Mouse (Mus musculus) liver, embryonic 12.5 days (tissue): ENCODE data around the gene Lgi2. TPM values are rescaled to one million over a fixed set of nuclear protein-coding genes. Genes with fewer than 3 reads are reported as not detected.

Source experiments
- ATAC-seq: fragments of 200-750 bp; cut with Nextera tagmentation; 2 replicates; pipeline ENCODE4 v1.8.0; 2017; ENCODE audit warnings: moderate number of reproducible peaks, mild to moderate bottlenecking, moderate library complexity
- H3K27ac ChIP-seq: fragments of 300-500 bp; sonication (generic); 2 replicates; pipeline ENCODE4 v1.5.1; 2016; ENCODE audit warnings: mild to moderate bottlenecking
- H3K27me3 ChIP-seq: fragments of 300-500 bp; sonication (generic); replicated peaks from 2 replicates; pipeline ENCODE4 v1.6.1; 2016; ENCODE audit warnings: mild to moderate bottlenecking, moderate library complexity
- H3K36me3 ChIP-seq: fragments of 300-500 bp; sonication (generic); 2 replicates; pipeline ENCODE4 v1.6.1; 2016; ENCODE audit warnings: mild to moderate bottlenecking, moderate library complexity
- H3K4me1 ChIP-seq: fragments of 300-500 bp; sonication (generic); 2 replicates; pipeline ENCODE4 v1.6.1; 2016
- H3K4me2 ChIP-seq: fragments of 300-500 bp; sonication (generic); 2 replicates; pipeline ENCODE4 v1.6.1; 2016; ENCODE audit warnings: mild to moderate bottlenecking, moderate library complexity
- H3K4me3 ChIP-seq: fragments of 300-500 bp; sonication (generic); 2 replicates; pipeline ENCODE4 v1.5.1; 2016; ENCODE audit warnings: mild to moderate bottlenecking, moderate library complexity
- H3K9ac ChIP-seq: fragments of 300-500 bp; sonication (generic); 2 replicates; pipeline ENCODE4 v1.6.1; 2016; ENCODE audit warnings: mild to moderate bottlenecking, moderate library complexity
- H3K9me3 ChIP-seq: fragments of 300-500 bp; sonication (generic); replicated peaks from 2 replicates; pipeline ENCODE4 v1.6.1; 2016; ENCODE audit warnings: mild to moderate bottlenecking, moderate library complexity
- WGBS: fragments of 180-500 bp; shearing (Covaris S2); methylation state at CpG from one replicate; pipeline ENCODE4 v1.1.7; 2016; ENCODE audit not compliant: insufficient replicate concordance; 5-methylcytosine and 5-hydroxymethylcytosine counted together
- polyA plus RNA-seq: library from polyadenylated mRNA; unstranded; fragments of >200 nt; fragmentation: Nextera tagmentation; extraction: Ambion mirVana; gene quantifications from 2 replicates; pipeline ENCODE4 v1.2.1, GENCODE M21; 2016

Lgi2 gene
- polyA plus RNA-seq, 1 experiment from 2014 or later, result 0.50 TPM

DNA sequence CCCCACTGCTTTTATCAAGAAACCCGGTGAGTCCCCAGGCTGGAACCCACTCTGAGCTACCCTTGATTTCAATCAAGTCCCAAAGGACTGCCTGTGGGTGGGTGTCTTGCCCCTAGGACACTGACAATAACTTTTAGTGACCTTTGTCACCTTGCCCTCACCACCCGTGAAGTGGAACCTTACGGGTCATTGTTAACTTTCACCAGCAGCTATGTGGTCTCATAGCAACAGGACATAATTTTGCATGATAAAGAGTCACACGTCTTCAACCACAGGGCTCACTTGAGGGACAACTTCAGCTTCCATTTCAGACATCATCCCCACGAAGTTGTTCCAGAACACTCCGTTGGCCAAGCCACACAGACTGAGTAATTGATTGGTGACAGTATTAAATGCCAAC lies 4.5 kb upstream of the Lgi2 start:
- no peaks in the 10 kb centered on the region for H3K36me3 ChIP-seq
- H3K9ac ChIP-seq, result no peak overlapping the region
- peaks cover 12% of the 10 kb centered on the region for H3K9me3 ChIP-seq
- no peak overlapping the region for H3K4me2 ChIP-seq
- H3K4me3 ChIP-seq, result no peak overlapping the region
- peaks cover 27% of the 10 kb centered on the region for H3K27me3 ChIP-seq
- H3K27ac ChIP-seq, result no peak overlapping the region
- no peak for ATAC-seq
- WGBS, result 59% methylated on average over 6 of the region's 6 CpGs
- no peaks in the 10 kb centered on the region for H3K4me1 ChIP-seq

DNA sequence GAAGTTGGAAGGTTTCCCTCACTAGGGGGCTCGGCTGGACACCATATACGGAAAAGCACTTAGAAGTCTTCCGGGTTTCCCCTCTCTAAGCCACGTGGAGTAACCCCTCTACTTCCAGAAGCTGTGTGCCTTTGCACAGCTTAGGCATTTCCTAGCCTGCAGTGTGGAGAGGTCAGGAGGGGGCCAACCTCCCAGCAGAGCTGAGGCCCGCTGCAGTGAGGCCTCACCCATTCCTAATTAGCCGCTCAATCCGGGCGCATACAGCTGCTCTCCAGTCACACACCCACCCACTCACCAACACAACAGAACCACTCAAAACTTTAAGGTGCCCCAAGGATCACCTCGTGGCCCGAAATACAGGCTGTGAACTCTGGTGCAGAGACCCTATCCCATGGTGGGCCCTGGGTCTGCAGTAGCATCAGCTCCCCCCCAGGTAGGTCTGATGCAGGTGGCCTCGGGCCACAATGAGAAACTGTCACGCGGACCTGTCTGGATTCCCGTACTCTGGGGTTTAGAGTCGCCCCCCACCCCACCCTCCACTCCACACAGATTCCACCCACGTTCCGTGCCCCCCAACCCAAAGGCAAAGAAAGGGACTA lies 949 bp downstream of the Lgi2 start:
- H3K36me3 ChIP-seq, result no peaks in the 10 kb centered on the region
- H3K9ac ChIP-seq, result no peak overlapping the region
- no peak overlapping the region for H3K27ac ChIP-seq
- peaks cover 57% of the 10 kb centered on the region for H3K27me3 ChIP-seq
- peak overlapping the region; percentile 69 for H3K4me2 ChIP-seq
- peak overlapping the region; percentile 52 for H3K4me3 ChIP-seq
- ATAC-seq, result 0 out of 2 replicates have a peak, but pooled peaks have one; percentile 18
- no peaks in the 10 kb centered on the region for H3K9me3 ChIP-seq
- 11% methylated on average over 17 of the region's 17 CpGs for WGBS
- no peaks in the 10 kb centered on the region for H3K4me1 ChIP-seq

DNA sequence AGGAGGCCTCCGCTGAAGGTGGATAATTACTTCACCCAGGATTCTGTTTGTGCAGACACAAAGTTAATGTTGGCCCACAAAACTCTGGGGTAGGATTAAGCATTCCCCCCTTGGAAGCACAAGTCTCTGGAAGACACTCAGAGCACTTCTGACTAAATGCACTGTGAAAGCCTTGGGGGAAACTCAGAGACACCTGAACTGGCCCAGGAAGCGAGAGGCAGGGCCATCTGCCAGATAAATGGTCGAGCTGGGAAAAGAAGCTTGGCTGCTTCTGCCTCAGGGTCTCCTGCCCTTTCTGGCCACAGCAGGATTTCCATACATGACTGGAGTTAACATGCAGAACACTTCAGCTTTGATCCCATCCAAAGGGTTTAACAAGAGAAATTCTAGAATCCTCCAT lies 1.9 kb downstream of the Lgi2 start:
- no peak overlapping the region for H3K9ac ChIP-seq
- H3K9me3 ChIP-seq, result no peaks in the 10 kb centered on the region
- H3K27me3 ChIP-seq, result peaks cover 57% of the 10 kb centered on the region
- no peak overlapping the region for H3K4me2 ChIP-seq
- ATAC-seq, result no peak
- H3K4me1 ChIP-seq, result no peaks in the 10 kb centered on the region
- no peak overlapping the region for H3K27ac ChIP-seq
- H3K4me3 ChIP-seq, result no peak overlapping the region
- WGBS, result 36% methylated on average over 3 of the region's 3 CpGs
- no peaks in the 10 kb centered on the region for H3K36me3 ChIP-seq

DNA sequence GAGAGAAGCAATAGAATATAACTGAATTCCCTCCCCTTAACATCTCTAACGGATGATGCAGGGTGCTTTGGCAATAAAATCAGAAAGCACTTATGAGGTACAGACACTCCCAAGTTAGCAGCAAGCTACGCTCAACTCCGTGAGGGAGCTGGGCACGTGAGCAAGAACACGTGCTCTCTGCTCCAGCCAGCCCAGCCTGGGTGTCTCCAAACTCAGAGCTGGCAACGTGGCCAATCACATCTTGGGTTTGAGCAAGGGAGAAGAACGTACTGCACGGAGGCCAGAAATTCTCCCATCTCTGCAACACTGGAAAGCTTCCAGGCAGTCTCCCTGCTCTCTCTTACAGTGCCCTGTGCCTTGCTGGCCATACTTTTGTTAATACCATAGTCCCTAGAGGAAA lies 6.0 kb downstream of the Lgi2 start:
- no peaks in the 10 kb centered on the region for H3K9me3 ChIP-seq
- H3K27me3 ChIP-seq, result peaks cover 25% of the 10 kb centered on the region
- no peak overlapping the region for H3K4me2 ChIP-seq
- H3K9ac ChIP-seq, result no peak overlapping the region
- H3K4me1 ChIP-seq, result no peaks in the 10 kb centered on the region
- no peak overlapping the region for H3K27ac ChIP-seq
- no peak overlapping the region for H3K4me3 ChIP-seq
- ATAC-seq, result no peak
- WGBS, result 64% methylated on average over 8 of the region's 8 CpGs
- H3K36me3 ChIP-seq, result no peaks in the 10 kb centered on the region

DNA sequence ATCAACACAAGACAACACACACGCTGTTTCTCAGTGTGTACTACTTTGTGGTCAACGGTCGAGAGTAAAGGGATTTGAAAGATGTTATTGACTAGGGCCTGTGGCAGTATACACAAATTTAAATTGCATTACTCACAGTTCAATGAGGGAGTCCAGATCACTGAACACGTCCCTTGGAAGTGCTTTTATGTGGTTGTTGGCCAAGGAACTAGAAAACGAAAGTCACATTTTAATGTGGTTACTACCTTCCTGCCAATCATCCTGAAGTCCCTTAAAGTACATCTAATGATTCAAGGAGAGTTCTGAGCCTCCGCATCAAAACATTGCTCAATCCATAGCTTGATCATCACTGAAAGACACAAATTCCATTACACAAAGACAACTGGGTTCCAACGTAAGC lies 10.7 kb downstream of the Lgi2 start:
- Histone ChIP-seq H3K4me3 (no peak overlapping the region), H3K9me3 (no peaks in the 10 kb centered on the region), H3K27ac (no peak overlapping the region), H3K9ac (no peak overlapping the region), H3K36me3 (no peaks in the 10 kb centered on the region), H3K4me1 (no peaks in the 10 kb centered on the region), H3K4me2 (no peak overlapping the region), H3K27me3 (no peaks in the 10 kb centered on the region)
- ATAC-seq, result no peak
- 61% methylated on average over 7 of the region's 7 CpGs for WGBS

DNA sequence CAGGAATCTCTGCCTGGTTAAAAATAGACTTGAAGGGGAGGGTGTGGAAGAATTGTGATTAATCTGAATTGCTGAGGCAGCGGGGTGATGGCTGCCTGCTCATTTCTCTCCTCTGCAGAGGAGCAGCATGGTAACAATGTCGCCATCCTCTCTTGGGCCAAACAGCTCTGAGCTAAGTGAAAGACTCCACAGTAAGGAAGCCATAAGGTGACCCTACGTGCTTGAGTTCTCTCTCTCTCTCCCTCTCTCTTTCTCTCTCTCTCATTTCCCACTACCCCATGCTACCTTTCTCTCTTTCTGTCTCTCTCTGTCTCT lies 15.0 kb downstream of the Lgi2 start:
- no peak for ATAC-seq
- no peak overlapping the region for H3K9ac ChIP-seq
- WGBS, result 58% methylated on average over 3 of the region's 3 CpGs

DNA sequence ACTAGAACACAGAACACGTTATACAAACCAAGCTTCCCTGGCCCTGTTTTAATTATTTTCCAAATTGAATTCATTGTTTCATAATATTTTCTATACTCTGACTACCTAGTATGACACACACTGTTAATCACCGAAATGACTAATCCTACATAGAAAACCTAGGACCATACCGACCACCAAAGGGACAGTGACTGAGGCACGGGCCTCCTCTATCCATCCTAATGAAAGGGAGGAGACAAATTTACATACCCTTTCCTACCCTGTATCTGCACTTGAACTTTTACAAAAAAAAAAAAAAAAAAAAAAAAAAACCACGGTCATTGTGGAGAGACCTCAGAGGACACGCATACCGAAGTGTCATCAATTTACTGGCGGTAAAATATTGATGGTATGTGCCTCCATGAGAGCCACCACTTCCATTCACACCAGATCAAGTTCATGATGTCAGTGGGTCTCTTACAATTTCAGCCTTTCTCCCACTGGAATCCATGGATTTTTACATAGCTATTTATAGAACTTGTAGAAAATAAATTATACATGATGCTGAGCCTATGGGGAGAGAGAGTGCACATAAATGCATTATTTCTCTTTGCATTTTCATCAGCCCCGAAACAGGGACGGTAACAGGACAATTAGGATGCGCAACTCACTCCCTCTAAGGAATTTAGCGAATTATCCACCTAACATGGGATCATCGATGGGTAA lies 15.5 kb downstream of the Lgi2 start:
- H3K27ac ChIP-seq, result no peak overlapping the region
- no peaks in the 10 kb centered on the region for H3K27me3 ChIP-seq
- no peaks in the 10 kb centered on the region for H3K36me3 ChIP-seq
- no peaks in the 10 kb centered on the region for H3K9me3 ChIP-seq
- H3K4me2 ChIP-seq, result no peak overlapping the region
- whole genome bisulfite sequencing, result 78% methylated on average over 13 of the region's 13 CpGs
- ATAC-seq, result no peak
- H3K4me3 ChIP-seq, result no peak overlapping the region
- no peak overlapping the region for H3K9ac ChIP-seq
- no peaks in the 10 kb centered on the region for H3K4me1 ChIP-seq

More for the DNA sequence above, 15.0 kb downstream of the Lgi2 start:
- Histone ChIP-seq H3K27me3 (no peaks in the 10 kb centered on the region), H3K9me3 (no peaks in the 10 kb centered on the region), H3K4me2 (no peak overlapping the region), H3K36me3 (no peaks in the 10 kb centered on the region), H3K27ac (no peak overlapping the region), H3K4me3 (no peak overlapping the region), H3K4me1 (no peaks in the 10 kb centered on the region)

DNA sequence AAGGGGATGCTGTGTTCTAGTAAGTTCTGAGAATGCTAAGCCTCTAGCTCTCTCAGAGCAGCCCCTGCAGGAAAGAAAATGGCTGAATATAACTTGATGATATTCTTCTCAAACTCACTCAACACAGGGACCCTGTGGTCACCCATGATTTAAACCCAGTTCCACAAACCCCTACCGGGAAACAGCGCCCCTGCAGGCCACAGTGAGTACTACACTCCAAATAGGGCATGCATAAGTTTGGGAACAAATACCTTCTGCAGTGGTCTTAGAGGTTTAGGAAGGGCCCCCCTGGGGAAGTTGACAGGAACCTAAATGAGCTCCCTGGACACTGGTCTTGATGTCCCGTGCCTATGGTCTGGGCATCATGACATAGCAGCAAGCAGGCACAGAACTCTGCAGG lies 19.3 kb downstream of the Lgi2 start:
- Histone ChIP-seq H3K36me3 (no peaks in the 10 kb centered on the region), H3K4me3 (no peak overlapping the region), H3K27ac (no peak overlapping the region), H3K9ac (no peak overlapping the region), H3K4me1 (no peaks in the 10 kb centered on the region), H3K4me2 (no peak overlapping the region), H3K9me3 (no peaks in the 10 kb centered on the region), H3K27me3 (no peaks in the 10 kb centered on the region)
- 37% methylated on average over 3 of the region's 3 CpGs for WGBS
- ATAC-seq, result no peak

DNA sequence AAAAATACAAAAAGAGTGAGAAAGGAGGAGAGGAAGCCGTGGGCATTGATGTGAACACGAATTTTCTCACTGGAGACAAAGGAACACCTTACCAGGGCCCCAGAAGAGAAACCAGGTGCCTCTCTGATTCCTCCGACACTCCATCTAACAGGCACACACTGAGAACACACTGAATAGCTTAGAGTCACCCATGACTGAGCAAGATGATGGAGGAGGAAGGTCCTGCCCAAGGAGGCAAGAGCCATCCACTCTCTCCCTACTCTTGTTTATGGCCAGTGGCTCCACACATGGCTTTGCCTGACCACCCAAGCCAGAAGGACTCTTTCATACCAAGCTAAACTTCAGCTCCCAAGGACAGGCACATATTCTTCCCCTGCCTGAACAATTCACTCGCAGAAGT lies 22.5 kb downstream of the Lgi2 start:
- Histone ChIP-seq H3K36me3 (no peaks in the 10 kb centered on the region), H3K9ac (no peak overlapping the region), H3K4me3 (no peak overlapping the region), H3K4me2 (no peak overlapping the region), H3K27me3 (no peaks in the 10 kb centered on the region), H3K9me3 (no peaks in the 10 kb centered on the region), H3K4me1 (no peaks in the 10 kb centered on the region), H3K27ac (no peak overlapping the region)
- WGBS, result 60% methylated on average over 4 of the region's 4 CpGs
- no peak for ATAC-seq

DNA sequence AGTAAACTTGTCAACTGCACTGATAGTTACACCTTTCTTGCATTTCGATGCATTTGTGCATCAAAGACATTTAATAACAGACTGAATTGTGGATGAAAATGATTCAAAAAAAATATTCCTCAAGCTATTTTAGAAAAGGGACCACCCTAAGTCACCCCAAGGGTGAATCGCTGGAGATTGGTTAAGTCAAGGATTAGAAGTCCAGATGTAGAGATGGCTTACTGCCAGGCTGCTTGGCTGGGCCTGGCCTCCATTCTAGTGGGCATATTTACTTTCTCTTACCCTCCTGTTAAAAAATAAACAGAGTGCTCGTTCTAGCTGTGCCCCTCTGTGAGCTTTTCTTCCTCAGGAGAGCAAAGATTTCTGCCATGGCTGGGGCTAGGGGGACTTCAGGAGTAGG lies 26.1 kb downstream of the Lgi2 start:
- Histone ChIP-seq H3K4me1 (no peaks in the 10 kb centered on the region), H3K27me3 (no peaks in the 10 kb centered on the region), H3K4me3 (no peak overlapping the region), H3K27ac (no peak overlapping the region), H3K9ac (no peak overlapping the region), H3K36me3 (no peaks in the 10 kb centered on the region), H3K4me2 (no peak overlapping the region), H3K9me3 (no peaks in the 10 kb centered on the region)
- ATAC-seq, result no peak
- WGBS, result 47% methylated on average over 3 of the region's 3 CpGs

DNA sequence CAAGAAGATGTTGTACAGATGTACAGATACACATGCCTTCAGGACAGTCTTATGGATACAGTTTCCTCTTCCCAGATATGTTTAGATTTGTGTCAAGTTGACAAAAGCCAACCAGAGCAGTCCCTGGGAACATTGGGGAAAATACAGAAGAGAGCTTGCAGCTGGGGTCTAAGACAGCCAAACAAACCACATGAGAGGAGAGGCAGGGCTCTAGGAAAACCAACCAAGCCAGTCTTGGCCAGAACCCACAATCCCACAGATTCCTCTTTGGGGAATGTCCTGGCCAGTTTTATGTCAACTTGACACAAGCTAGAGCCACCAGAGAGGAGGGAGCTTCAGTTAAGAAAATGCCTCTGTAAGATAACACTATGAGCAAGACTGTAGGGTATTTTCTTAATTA lies 26.8 kb downstream of the Lgi2 start:
- Histone ChIP-seq H3K9me3 (no peaks in the 10 kb centered on the region), H3K9ac (no peak overlapping the region), H3K36me3 (no peaks in the 10 kb centered on the region), H3K27ac (no peak overlapping the region), H3K4me3 (no peak overlapping the region), H3K4me2 (no peak overlapping the region), H3K4me1 (no peaks in the 10 kb centered on the region), H3K27me3 (no peaks in the 10 kb centered on the region)
- no peak for ATAC-seq

DNA sequence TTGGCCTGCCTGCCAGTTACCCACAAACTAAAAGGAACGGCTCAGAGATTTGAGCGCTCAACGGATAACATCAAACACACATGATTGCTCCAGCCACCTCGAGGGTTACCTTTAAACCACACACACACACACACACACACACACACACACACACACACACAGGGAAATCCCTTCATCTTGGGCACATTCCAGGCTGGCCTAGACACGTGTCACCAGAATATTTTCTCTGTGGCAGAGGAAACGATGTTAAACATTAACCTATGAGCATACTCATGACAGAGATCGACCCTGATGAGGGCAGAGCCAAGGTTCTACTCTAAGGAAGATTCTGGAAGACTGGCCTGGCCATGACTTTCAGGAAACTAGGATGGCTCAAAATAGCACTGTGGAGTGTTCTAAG lies 29.2 kb downstream of the Lgi2 start:
- WGBS, result 67% methylated on average over 7 of the region's 7 CpGs
- ATAC-seq, result 0 out of 2 replicates have a peak, but pooled peaks have one; percentile 24
- Histone ChIP-seq H3K9ac (no peak overlapping the region), H3K27ac (no peak overlapping the region), H3K9me3 (no peaks in the 10 kb centered on the region), H3K4me3 (no peak overlapping the region), H3K4me1 (no peaks in the 10 kb centered on the region), H3K27me3 (0 out of 2 replicates have a peak, but pooled peaks cover 4% of the 10 kb centered on the region), H3K4me2 (no peak overlapping the region), H3K36me3 (no peaks in the 10 kb centered on the region)
